Mouse (Mus musculus): ENCODE results near the gene Olfr103.

DNA sequence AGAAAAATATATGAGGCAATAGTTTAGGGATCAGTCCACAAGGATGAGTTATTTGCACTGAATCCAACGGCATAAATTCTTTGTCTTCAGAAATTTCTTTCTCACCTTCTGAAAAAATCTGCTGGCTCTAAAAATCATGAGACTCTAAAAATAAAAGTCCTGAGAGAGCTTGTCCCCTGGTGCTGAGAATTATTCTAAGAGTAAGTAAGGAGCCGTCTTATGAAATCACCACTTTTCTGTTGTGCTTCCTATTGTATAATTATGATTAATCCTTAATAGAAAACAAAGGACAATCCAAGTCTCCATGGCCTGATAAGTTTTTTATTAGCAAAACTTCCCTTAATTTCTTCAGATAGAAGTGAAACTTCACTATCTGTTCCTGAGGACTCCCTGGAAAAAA, at the start of gene Olfr103:
- TF ChIP-seq CTCF (IDR thresholded peaks at IDR 0.05; ENCODE audit: borderline replicate concordance, extremely low read depth, insufficient read depth, insufficient read length) (no peak), POLR2A (IDR thresholded peaks at IDR 0.05; ENCODE audit: borderline replicate concordance, extremely low read depth, insufficient read depth, insufficient read length, poor library complexity, severe bottlenecking) (no peak)
